In the genomic region with DNA sequence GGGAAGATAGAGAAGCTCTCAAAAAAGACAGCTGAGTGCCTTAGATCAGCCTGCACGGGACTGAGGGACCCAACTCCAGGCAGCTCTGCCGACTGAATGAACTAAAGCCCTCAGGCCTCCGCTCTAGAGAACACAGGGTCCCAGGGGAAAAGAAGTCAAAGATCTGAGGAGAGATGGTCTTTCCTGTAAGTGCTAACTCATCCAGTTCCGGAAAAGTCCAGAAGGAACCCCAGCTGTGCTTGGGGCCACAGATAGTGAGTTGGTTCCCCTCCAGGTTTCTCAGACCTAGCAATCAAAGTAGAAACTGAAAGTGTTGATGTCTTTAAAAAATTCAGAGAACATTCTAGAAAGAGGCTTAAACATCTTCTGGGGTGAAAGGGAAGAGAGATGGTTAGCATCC, we compare ENCODE assay signal across 28 mouse cellular contexts.
"Had no signal": no experiment of that assay in that cellular context is flagged by ENCODE, and none has a peak within 500 bp of the region (broad histone marks: within the 10 kb centered on the region; RNA-seq: fewer than 3 reads in every experiment).

No protein-coding gene starts in this region.

- H3K4me3 ChIP-seq: embryonic facial prominence, embryonic 10.5 days; embryonic facial prominence, embryonic 12.5 days; embryonic facial prominence, embryonic 13.5 days; embryonic facial prominence, embryonic 15.5 days; erythroblast, embryonic 14.5 days; forebrain, embryonic 10.5 days; forebrain, embryonic 12.5 days; forebrain, embryonic 13.5 days; forebrain, embryonic 15.5 days; gastrocnemius, adult 2 months; heart, adult 2 months had no signal

- H3K36me3 ChIP-seq: embryonic facial prominence, embryonic 10.5 days; embryonic facial prominence, embryonic 12.5 days; embryonic facial prominence, embryonic 13.5 days; embryonic facial prominence, embryonic 15.5 days; forebrain, embryonic 10.5 days; forebrain, embryonic 12.5 days; forebrain, embryonic 15.5 days had no signal

- H3K9me3 ChIP-seq: embryonic facial prominence, embryonic 10.5 days; embryonic facial prominence, embryonic 12.5 days; embryonic facial prominence, embryonic 13.5 days; embryonic facial prominence, embryonic 15.5 days; forebrain, embryonic 10.5 days; forebrain, embryonic 12.5 days; forebrain, embryonic 13.5 days; forebrain, embryonic 15.5 days had no signal

- DNase-seq: cerebellum, adult 8-10 months; cerebellum, adult 9-10 months; cerebellum, adult 9-11 months; cerebellum, postnatal 10 days; cerebellum, postnatal 14 days; cerebellum, postnatal 25 days; cerebellum, postnatal 36 days; embryo, embryonic 11 days; forebrain, postnatal 0 days; gastrocnemius, adult 2 months; gastrocnemius, postnatal 10 days; gastrocnemius, postnatal 14 days; gastrocnemius, postnatal 25 days; gastrocnemius, postnatal 36 days; heart, adult 11 months; heart, adult 18-20 months; heart, adult 2 months had no signal

- H3K4me2 ChIP-seq: embryonic facial prominence, embryonic 12.5 days; embryonic facial prominence, embryonic 13.5 days; embryonic facial prominence, embryonic 15.5 days; forebrain, embryonic 12.5 days; forebrain, embryonic 13.5 days; forebrain, embryonic 15.5 days had no signal

- H3K27ac ChIP-seq: embryonic facial prominence, embryonic 10.5 days; embryonic facial prominence, embryonic 12.5 days; embryonic facial prominence, embryonic 13.5 days; embryonic facial prominence, embryonic 15.5 days; forebrain, embryonic 10.5 days; forebrain, embryonic 12.5 days; forebrain, embryonic 13.5 days; forebrain, embryonic 15.5 days; gastrocnemius, adult 2 months; heart, adult 2 months had no signal

- H3K9ac ChIP-seq: embryonic facial prominence, embryonic 12.5 days; embryonic facial prominence, embryonic 13.5 days; embryonic facial prominence, embryonic 15.5 days; forebrain, embryonic 12.5 days; forebrain, embryonic 13.5 days; forebrain, embryonic 15.5 days; forebrain, postnatal 0 days had no signal

- ATAC-seq: forebrain, embryonic 13.5 days; forebrain, embryonic 14.5 days; forebrain, embryonic 15.5 days; forebrain, embryonic 16.5 days; forebrain, postnatal 0 days had no signal

- H3K4me1 ChIP-seq: embryonic facial prominence, embryonic 12.5 days; embryonic facial prominence, embryonic 13.5 days; embryonic facial prominence, embryonic 15.5 days; forebrain, embryonic 10.5 days had no signal

- H3K27me3 ChIP-seq: embryonic facial prominence, embryonic 12.5 days; embryonic facial prominence, embryonic 13.5 days; forebrain, embryonic 15.5 days had no signal
